Mouse (Mus musculus): ENCODE measurements at regions not wholly inside any gene's neighbourhood (a gene's known extent, or its start where the extent isn't known, plus 50 kb on each side); places are given as distances from the start of the nearest gene placed in this dataset.

DNA sequence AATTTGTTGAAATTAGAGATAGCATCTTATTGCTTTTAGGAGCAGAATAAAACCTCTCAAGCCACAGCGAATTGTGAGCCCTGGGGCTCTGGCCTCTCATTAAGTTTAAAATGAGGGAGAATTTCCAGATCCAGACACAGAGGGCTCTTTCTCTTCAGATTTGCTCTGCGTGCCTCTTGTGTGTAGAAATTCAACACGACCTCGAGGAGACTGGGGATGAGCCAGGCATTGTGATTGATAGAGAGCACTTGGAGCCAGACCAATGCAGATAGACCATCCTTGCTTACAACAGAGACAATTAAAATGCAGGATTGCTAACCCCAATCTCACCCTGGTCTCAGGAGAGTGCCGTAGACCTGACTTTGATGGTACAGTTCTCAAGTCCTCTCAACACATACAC, 121.9 kb upstream of the Gas1 start:
- DNase-seq (ENCODE audit: low read depth, low spot score) = no peak

DNA sequence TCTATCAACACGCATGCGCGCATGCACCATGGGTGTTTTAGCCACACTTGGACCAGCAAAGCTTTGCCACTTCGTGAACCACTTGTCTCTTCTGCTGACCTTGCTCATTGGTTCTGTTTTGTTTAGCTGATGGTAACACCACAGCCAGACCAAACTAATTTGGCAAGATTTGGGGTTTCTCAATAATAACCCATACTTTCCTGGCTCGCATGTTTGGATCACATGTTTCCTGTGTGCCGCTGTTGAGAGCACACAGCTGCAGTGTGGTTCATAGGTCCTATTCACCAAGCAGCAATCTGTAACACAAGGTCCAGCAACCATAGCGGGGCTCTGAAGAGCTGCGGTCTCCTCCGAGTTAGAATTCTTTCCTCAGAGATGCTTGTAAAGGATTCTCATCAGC, 126.4 kb upstream of the Gas1 start:
- DNase-seq (ENCODE audit: low read depth, low spot score) = no peak

DNA sequence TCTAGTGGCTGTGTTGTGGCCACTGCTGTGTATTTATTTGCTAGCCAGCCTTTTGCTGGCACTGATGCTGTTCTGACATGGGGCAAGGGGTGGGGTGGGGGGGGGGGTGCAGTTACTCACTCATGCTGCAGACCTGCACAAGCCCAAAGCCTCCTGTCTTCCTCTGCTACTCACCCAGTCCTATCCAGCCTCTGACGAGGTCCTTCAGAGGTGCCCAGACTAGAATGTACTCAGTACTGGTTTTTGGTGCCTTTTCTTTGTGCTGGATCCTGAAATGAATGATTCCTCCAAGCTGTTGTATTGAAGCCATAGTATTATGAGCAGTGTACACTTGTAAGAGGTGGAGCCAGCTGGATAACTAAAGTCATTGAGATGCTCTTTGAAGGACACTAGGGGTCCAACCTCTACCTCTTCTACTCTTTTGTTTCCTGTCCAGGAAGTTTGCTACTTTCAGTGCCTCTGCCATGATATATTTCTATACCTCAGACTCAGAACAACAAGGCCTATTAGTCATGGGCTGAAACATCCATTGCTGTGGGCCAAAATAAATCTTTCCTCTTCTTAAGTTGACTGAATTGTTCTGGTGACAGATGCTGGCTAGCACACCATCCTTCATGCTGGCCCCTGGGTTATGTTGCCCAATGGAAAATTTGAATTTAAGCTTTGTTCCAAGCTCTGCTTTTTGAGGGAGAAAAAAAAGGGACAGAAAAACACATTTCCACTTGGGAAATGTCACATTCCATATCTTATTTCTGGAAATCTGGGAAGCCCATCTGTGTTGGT, 128.1 kb upstream of the Gas1 start:
- no peak for DNase-seq (ENCODE audit: low read depth, low spot score)

DNA sequence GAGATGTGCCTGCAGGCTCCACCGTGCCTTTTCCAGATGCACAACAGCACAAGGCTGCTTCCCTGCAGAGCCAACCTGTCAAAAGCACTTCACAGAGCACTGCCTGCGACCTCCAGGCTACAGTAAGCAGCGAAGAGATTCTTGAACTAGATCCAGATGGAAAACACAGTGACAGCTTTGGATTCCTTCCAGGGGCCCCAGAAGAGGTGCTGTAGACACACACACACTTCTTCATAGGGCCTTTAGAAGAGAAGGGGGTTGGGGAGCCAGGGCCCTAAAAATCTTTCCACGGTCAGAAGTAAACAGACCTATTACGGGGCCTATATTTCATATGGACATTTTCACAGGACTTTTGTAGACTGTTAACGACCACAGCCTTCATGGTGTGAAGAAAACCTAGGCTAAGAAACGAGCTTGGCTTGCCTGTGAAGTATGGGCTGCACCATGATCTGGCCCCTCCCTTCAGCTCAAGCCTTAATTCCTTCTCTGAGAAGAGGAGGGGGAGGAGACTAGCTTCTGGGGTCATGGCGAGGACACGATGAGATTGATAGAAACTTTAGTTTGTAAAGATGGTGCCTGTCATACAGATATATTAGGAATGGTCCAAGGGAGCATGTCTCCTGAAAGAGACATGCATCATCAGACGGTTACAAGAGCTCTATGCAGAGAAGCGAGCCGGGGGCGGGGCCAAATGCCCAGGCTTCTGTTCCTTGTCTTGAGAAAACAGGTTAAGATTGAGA, 131.1 kb upstream of the Gas1 start:
- peak; percentile 72 for DNase-seq (ENCODE audit: low read depth, low spot score)

DNA sequence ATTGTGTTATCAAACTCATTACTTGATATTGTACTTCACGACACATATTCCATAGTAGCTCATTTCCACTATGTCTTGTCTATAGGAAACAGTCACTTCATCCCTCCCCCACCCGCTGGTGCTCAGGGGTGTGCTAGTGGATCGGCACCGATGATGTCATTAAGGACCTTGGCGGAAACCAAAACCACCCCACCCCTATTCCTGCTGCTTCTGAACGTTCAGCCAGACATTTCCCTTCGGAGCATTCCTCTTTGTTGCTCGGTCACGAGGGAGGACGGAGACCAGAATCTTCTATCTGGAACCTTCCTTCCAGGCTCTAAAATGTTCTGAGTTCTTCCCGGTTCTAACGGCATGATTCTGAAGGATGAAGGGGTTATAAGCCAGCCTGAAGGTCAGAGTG, 132.3 kb upstream of the Gas1 start:
- DNase-seq (ENCODE audit: low read depth, low spot score) = no peak

DNA sequence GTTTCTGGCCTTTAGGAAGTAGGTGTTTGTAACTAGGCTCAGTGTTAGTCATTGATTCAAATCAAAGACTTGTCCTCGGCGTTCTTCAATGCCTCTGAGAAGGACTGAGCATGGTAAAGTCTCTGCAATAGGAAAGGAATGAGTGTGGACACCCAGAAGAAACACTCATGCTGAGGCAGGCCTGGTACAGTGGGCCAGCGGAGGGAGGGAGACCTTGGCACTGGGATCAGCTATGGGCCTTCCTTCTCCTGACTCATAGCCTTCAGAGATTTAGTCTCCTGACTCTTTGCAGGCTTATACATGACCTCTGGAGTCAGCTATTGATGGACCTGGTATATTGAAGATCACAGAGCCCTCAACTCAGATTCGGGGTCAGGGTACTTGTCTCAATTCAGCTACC, 132.8 kb upstream of the Gas1 start:
- no peak for DNase-seq (ENCODE audit: low read depth, low spot score)

DNA sequence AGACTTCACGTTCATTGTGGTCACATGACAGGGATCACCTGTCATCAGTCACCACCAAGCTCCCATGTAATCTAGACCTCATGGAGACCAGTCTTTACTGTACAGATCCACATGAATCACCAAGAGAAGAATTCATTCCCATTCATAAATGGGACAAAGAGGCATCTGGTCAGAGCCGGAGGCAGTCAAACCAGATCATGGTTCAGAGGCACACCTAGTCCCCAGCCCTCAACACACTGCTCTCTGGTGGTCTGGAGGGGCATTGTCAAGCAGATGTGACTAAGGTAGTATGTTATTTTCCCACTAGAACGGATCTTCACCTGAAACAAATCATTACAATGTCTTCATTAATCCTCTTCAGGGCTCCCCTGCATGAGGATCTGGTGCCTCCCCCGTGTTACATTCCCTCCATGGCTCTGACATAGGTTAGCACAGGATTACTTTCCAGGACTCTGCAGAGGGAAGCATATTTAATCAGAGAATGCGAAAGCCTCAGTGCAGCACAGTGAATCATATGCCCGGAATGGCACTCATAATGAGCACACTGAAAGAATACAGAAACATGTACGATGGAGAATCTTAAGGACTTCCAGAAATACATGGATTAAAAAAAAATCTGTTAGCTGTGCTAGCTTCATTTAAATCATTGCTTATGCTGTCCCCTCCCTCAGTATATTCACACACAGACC, 135.4 kb upstream of the Gas1 start:
- no peak for DNase-seq (ENCODE audit: low read depth, low spot score)

DNA sequence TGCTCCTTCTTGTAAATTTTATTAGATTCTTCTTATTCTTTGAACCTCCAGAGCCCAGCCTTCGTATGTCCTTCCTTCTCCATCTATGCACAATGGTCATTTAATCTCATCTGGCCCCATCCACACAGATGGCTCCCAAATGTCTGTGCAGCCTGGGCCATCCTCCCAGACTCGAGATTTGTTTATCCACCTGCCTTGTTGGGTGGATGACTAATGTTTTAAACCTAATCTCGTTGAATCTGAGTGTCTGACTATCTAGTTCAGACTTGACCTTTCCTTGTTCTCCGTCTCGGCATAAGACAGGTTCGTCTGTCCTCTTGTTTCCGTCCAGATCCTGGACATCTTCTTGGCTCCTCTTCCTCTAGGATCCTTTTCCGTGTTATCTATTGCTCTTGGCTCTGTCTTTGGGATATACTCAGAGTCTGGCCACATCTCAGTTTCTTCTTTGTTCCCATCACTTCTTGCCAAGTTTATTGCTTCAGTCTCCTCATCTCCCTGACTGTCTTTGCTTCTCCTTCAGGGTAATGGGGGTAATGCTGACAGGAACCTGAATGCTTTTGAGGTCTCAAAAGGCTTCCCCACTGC, 141.4 kb upstream of the Gas1 start:
- no peak for DNase-seq (ENCODE audit: low read depth, low spot score)

DNA sequence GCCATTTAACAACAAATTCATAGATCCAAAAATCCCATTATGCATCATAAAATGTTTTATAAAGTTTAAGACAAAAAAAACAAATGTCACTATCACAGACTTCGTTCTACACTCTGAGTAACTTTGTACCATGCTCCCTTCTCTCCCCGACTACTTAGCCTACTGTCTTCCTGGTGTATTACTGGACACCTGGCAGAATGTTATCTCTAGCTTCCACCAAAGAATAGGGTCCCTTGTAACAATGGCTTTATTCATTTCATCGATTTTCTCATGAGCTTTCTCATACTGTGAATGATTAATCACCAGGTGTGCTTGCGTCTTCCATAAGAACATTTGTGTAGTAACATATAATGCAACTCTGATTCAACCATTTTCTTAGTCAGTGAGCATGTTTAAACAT, 142.1 kb upstream of the Gas1 start:
- DNase-seq (ENCODE audit: low read depth, low spot score) = no peak

DNA sequence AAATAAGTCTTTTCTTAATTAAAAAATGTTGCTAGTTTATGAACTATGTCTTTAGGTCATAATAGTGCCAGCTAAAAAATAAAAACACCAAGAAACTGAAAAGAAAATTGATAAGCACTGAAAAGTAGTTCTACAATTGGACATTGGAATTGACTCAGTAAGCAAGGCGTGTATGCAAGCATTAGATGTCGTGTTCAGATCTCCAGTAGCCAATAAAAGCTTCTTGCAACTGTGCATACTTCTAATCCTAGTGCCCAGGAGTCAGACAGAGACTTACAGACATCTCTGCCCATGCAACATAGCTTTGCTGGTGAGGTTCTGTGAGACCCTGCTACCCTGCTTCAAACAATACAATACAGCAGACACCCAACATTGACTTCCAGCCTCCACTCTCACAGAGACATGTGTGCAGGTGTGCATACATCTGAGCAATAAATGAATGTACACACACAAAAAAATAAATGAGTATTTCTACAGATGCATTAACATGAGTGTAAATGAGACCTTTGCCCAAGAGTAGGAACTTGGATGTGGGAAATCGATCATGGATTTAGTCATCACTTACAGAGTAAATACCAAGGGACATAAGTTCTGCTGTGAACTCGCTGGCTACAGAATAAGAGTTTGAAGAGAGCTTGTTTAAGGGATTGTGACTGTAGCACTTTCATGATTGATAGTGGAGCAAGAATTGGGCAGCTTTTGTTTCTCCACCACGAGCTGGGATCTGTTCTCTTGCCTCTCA, 142.9 kb upstream of the Gas1 start:
- DNase-seq (ENCODE audit: low read depth, low spot score) = no peak

DNA sequence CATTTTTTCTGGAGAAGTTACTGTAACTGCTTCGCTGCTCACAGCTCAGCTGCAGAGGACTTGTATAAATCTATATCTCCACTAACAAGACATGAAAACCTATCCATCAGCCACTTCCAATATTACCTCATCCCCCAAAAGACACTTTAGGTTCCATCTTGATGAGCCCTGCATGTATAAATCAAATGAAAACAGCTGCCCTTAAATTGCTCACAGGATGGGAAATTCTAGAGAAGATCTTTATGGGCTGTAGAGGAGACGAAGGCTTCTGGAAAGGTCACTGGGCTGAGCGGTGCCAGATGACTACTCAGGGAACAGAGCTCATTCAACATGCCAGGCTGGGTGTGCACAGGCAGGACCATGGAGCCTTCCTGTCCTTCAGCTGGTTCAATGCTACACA, 145.4 kb upstream of the Gas1 start:
- peak; percentile 38 for DNase-seq (ENCODE audit: low read depth, low spot score)

DNA sequence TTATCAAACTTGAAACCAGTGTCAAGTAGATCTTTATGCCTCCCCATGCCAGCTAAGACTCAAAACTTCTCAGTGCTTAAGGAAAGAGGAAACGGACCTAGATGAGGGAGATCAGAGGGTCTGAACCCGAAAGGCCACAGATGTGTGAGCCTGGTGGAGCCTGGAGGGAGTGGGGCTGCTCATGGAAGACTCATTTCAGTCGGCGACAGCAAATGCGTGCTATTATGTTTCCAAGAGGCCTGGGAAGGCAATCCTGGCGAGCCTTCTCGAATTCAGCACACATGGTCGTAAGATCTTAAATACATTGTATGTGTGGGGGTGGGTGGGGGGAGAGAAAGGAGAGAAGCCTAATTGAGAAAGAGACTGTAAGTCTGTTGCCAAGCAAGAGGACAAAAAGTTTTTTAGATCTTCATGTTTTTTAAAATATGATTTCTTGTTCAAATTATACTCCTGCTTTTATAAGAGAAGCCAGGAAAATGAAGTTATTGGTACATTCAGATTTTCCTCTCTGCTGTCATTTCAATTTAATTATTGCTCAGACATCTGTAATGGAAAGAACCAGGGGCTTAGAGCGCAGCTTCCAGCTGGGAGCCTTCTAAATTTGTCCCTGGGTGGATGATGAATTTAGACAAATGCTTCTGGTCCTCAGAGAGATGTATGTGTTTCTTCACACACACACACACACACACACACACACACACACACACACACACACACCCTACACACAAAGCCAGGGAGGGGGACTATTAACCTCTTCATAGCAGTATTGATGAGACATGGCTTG, 153.5 kb upstream of the Gas1 start:
- no peak for DNase-seq (ENCODE audit: low read depth, low spot score)

DNA sequence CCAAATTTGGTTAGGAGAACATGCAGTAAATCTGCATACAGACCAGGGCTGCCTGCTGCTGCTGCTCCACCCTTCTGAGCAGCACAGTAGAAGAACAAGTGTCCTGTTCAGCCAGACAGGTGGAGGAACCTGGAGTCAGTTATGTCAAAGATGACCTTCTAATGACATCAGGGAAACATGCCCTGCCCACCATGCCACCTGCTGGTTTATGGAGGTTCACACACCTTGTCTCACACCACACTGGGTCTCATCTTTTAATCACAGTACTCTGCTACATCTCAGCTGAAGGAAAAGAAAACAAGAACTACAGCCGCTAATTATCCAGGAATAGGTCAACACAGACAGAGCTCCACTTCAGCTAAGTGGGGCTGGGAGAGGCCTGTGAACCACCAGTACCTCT, 159.0 kb upstream of the Gas1 start:
- DNase-seq (ENCODE audit: low read depth, low spot score) = no peak

DNA sequence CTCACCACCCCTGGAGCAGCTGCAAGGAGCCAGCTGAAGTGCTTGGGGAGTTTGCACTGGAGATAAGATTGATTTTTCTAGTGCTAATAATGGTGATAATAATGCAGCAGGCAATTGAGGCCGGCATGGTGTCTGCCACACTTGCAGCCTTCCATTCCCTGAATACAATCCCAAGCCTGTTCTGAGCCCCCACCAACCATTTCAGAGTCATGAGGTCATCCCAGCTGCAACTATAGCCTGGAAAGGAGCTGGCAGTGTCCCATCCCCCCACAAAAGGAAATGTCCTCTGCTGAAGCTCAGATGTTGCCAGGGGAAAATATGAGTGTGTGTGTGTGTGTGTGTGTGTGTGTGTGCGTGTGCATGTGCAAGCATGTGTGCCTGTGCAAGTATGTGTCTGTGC, 160.2 kb upstream of the Gas1 start:
- DNase-seq (ENCODE audit: low read depth, low spot score) = peak; percentile 65

DNA sequence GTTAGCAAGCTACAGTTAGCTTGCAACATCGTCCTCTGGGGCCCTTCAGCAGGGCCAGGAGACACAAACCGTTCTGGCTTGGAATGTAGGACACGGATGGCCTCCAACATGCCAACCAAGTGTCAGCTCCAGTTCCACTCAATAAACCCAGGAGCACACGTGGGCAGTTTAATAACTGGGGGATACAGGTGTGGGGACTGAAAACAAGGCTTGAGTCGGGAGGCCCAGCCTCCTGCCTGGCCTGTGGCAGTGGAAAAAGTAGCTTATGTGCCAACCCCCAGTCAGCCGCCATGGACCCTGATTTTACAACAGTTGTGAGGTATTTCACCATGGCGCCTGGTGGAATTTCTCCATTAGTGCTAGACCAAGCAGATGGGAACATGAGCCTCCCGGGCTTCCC, 160.9 kb upstream of the Gas1 start:
- no peak for DNase-seq (ENCODE audit: low read depth, low spot score)

DNA sequence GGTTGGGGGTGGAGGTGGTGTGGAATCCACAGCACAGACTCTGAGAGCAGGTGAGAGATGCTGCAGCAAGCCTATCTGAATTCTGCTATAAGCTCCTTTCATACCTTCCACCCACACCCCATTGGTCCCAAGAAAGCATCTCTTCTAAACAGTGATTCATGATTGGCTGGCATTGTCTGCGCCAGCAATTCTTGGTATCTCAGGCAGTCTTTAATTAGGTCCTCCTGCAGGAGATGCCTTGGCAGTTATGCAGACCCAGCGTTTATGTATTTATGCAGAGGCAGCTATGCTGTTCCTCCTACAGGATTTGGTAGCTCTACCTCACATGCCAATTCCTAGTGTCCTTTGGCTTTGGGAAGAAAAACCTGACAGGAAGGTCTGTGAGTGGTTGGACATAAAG, 162.9 kb upstream of the Gas1 start:
- DNase-seq (ENCODE audit: low read depth, low spot score) = no peak

DNA sequence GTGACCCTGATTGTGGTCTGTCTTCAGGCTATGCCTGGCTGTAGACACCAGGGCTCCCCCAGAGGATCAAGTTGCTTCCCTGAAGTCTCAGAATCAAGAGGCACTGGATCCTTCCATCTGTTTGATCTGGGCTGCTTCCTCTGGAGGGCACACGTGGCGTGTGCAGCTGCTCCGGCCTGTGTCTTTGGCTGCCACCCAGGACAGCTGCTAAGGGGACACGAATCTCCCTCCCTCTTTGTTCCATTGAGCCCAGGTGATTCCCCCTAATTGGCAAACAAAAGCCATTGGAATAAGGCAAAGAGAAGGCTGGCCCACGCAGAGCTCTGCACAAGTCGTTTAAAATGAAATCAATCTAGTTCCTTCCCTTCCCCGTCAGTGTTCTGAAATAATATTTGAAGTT, 170.7 kb upstream of the Gas1 start:
- DNase-seq (ENCODE audit: low read depth, low spot score) = peak; percentile 23

DNA sequence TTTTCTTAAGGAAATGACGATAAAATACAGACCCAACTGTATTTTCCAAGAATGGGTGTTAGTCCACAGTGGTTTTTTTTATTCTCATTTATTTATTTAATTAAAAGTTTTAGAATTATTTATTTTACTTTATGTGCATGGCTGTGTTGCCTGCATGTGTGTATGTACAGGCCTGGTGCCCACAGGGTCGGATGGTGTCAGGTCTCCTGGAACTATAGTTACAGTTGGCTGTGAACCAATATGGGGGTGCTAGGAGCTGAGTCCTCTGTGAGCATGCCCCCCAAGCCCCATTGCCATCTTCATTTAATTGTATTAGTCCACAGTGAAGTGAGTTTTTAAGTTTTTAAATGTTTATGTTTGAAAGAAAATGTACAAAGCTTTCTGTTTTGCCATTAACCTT, 171.3 kb upstream of the Gas1 start:
- no peak for DNase-seq (ENCODE audit: low read depth, low spot score)

DNA sequence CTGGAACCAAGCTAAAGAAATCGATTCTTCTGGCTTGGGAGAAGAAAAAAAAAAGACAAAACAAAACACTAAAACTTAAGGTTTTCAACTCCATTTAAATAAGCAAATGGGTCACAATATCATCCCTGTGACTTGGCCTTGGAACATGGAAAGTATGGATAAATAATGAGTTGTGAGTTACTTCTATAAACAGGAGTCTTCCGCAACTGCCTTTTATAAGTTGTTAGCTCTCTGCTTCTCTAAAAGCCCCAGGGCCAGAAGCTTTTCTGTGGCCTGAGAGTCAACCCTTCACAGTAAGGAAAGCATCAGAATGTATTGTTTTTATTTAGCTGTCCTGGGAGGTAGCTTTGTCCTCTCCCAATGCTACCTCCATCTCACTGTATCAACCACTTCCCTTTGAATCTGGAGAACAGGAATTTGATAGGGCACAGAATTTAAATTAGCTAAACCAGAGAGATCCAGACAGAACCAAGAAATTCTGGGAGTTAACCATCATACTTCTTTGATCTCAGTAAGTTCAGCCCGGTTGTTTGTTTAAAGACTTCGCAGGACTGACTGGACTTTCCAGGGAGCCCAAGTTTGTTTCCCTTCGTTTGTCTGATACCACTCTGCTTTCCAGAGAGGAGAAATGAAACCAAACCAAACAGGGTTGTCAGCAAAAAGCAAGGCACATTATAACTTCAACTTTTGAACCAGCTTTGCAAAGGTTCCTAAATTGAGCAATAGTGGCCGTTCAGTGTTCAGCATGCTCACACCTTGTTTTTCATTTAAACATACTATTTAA, 178.7 kb upstream of the Gas1 start:
- no peak for DNase-seq (ENCODE audit: low read depth, low spot score)

DNA sequence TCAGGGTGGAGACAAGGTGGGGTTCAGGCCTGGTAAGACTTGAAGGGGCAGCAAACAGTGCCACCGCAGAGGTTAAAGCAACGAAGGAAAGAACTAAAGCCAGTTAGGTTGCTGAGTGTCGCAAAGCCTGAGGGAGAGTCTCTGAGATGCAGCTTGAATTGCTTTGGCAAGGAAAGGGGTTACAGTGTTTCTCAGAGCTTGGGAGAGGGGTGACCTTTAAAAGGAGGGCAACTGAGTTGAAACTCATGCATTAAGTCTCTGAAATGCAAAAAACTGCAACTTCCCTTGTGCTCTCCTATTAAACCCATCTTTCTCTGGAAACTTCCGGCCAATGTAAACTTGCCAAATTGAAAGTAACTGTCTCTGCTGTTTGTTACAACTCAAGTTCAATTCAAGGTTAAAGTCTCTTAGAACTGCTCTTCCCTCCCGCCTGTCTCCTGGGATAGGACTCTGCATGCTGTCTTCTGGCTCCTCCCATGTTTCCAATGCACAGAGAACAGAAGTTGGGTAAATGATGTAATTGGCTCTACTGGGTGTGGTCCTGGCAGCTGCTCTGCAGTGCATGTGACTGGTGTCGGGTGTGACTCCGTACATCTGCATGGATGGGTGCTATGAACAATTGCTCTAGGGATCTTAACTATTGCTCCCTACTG, 181.4 kb upstream of the Gas1 start:
- DNase-seq (ENCODE audit: low read depth, low spot score) = no peak

Measured in mesoderm, embryonic 11.5 days (tissue).